Mouse (Mus musculus) adrenal gland, adult (tissue): ENCODE results near the gene Dnajc30.
A peak's percentile ranks its signal among the peaks of the same experiment; 100 is the strongest.

ENCODE experiments used
- DNase-seq, 2 experiments: peaks; one replicate each; pipeline ENCODE4 v3.0.0; 2022 to 2023; ENCODE audit warnings: low spot score in 1 of 2; ENCODE audit not compliant: inconsistent age in 2 of 2

The Dnajc30 gene

DNA sequence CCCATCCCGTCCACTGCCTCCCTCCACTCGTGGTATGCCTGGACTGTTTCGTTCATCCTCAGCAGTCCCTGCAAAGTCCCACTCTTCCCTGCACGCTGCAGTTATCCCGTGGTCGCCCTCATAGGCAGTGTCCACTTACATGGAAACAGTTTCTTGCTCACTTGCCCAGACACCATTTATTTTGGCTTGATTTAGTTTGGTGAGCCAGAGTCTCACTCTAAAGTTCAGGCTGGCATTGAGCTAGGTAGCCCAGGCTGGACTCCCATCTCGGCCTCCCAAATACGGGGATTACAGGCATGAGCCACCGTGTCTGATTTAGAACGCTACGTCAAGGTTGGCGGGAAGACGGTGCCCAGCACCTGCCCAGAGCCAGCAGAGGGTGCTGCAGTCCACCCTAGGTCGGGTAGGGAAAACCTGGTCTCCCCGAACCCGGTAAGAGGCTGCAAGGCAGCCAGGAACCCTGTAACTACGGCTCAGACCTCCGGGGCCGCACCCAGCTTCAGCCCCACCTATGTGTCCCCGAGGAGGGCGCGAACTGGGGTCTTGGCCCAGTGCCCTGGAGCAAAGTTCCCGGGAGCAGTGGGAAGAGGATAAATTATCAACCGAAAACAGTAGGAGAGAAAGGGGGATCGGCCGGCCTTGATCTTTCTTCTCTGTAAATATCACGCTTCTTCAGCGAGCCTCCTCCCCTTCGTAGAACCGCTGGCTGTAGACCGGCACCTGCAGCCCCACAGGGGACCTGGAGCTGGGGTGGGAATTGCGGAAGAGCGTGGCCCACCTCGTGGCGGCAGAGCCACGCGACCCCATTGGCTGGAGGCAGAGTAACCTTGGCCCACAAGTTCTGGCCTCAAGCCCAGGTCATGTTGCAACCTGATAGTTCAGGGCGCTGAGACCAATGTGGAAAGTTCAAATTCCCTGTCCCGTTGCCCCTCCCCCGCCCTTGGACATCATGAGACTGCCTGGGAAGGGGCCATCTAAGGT, 43.8 kb downstream of the Dnajc30 start:
- peak; percentile 88 to 96 for DNase-seq

DNA sequence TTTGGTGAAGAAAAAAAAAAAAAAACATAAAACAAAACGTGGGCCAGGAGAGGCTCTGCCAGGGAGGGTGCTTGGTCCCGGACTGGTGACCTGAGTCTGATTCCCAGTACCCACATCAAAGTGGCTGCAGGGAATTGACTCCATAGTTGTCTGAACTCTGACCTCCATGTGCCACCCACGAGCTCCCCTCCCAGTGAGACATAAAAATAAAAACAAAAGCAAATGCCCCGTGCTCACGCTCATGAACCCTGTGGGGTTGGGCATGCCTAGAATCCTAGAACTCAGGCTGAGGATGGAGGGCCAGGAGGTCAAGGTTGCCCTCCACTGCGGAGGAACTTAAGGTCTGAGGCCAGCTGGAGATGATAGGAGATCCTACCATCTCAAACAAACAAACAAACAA, 45.0 kb downstream of the Dnajc30 start:
- DNase-seq = peak in 1 of 2 experiments; percentile 51

DNA sequence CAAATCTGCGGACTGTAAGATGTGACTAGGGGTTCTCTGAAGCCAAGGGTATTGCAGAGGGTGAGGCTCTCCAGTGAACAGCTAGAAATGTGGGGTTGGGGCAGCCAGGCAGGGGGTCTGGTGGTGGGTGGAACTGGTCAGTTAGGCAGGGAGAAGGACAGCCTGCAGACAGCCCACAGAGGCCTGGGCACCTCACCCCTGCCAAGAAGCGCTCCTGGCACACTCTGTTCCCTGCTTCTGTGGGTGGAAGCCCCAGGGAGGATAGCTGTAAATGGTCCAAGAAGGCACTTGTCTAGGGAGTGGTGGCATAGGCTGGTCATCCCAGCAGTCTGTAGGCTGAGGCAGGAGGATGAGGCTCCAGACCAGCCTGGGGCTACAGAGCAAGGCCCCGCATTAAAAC, 45.4 kb downstream of the Dnajc30 start:
- peak; percentile 27 to 59 for DNase-seq

DNA sequence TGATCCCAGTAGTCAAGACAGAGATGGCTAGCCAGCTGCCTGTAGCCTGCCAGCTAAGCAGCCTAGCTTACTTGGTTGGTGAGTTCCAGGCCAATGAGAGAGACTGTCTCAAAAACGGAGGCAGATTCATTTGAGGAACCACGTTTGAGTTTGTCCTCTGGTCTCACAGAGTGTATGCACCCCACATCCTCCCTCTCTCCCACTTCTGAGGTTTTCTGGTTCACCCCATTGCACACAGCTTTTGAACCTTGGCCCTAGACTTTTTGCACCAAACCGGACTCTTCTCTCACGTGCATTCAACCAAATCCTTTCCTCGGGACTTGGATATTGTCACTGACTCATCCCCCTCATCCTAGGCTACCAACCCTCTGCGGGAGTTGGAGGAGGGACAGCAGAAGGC, 46.0 kb downstream of the Dnajc30 start:
- DNase-seq = no peak

DNA sequence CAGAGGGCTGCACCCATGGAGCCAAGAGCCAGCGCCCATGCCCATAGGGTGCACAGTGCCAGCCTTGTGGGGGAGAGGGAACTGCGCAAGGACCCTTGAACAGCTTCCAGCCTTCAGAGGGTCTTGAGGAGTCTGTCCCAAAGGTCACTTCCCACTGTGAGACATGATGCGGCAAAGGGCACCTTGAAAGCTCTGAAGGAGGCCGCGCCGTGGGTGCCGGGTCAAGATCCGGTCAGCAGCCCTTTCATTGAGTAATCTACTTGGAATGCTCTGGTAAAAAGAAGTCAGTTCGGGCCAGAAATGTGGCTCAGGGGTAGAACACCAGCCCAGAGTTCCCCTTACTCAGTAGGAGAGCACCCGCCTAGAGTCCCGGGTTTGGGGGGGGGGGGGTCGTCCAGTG, 49.8 kb downstream of the Dnajc30 start:
- no peak for DNase-seq

DNA sequence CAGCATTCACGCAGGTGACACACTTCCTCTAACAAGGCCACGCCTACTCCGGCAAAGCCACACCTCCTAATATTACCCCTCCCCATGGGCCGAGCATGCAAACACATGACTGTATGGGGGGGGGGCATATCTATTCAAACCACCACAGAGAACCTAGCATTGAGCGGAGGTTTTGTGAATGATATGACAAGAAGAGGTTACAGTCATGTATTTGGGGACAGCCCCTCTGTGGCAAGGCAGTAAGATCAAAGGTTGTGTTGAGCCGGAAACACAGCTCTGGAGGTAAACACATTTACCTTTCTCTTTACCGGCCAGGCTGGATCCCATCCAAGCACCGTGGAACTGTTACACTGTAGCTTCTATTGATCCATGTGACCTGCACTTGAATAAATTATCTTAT, 51.2 kb downstream of the Dnajc30 start:
- no peak for DNase-seq
